Mouse (Mus musculus): ENCODE data around the gene Klk9.

- TF ChIP-seq POLR2A (IDR thresholded peaks at IDR 0.05; ENCODE audit: insufficient read depth, low read depth, low read length) (no peak), CTCF (IDR thresholded peaks at IDR 0.05; ENCODE audit: insufficient read depth, low read depth, low read length) (no peak)
Measured at GRCm38 (mm10) chr7:43821581-43821980, 29.9 kb downstream of the Klk9 start.

Measured in olfactory bulb, adult 2 months (tissue).